Mouse (Mus musculus) gastrocnemius, postnatal 36 days (tissue): ENCODE measurements around the gene Trim47. TPM values are rescaled to one million over a fixed set of nuclear protein-coding genes. Genes with fewer than 3 reads are reported as not detected.

Source experiments
- DNase-seq, 2 experiments: peaks; one replicate each; pipeline ENCODE4 v3.0.0; 2022
- intact Hi-C: fragments of 180-260 bp; cut with DNase I; formaldehyde crosslinking; loops from one replicate; pipeline ENCODE4 v1.15.1; 2025
- total RNA-seq, 2 experiments: library from RNA; stranded (reverse); gene quantifications; 2 replicates each; pipeline ENCODE4 v1.2.3; 2021

The Trim47 gene
- total RNA-seq, 2 experiments from 2014 or later: 9.1 to 9.3 TPM

GRCm38 (mm10) chr11:116072608-116073007, 54.4 kb downstream of the Trim47 start:
- DNase-seq: no peak
- intact Hi-C loops: no loop called here

GRCm38 (mm10) chr11:116071510-116071909, 55.5 kb downstream of the Trim47 start:
- intact Hi-C loops: no loop called here
- DNase-seq: no peak

- DNase-seq: no peak
- intact Hi-C loops: no loop called here
Observed at GRCm38 (mm10) chr11:116065345-116065744, 61.7 kb downstream of the Trim47 start.

- intact Hi-C loops: no loop called here
Observed at GRCm38 (mm10) chr11:116064187-116064867, 62.7 kb downstream of the Trim47 start.

GRCm38 (mm10) chr11:116063562-116063961, 63.4 kb downstream of the Trim47 start:
- DNase-seq: no peak
- intact Hi-C loops: no loop called here

More at GRCm38 (mm10) chr11:116064187-116064867, 62.7 kb downstream of the Trim47 start:
- DNase-seq: no peak

- intact Hi-C loops: no loop called here
- no peak for DNase-seq
Observed at GRCm38 (mm10) chr11:116062521-116062920, 64.5 kb downstream of the Trim47 start.

GRCm38 (mm10) chr11:116061641-116062415, 65.2 kb downstream of the Trim47 start:
- DNase-seq: no peak
- intact Hi-C loops: no loop called here

GRCm38 (mm10) chr11:116060596-116060995, 66.4 kb downstream of the Trim47 start:
- no peak for DNase-seq
- intact Hi-C loops: no loop called here

- intact Hi-C loops: no loop called here
- DNase-seq: no peak
Observed at GRCm38 (mm10) chr11:116059691-116060025, 67.4 kb downstream of the Trim47 start.

GRCm38 (mm10) chr11:116058868-116059690, 67.9 kb downstream of the Trim47 start:
- intact Hi-C loops: no loop called here

GRCm38 (mm10) chr11:116058022-116058614, 68.9 kb downstream of the Trim47 start:
- no peak for DNase-seq
- intact Hi-C loops: no loop called here

More at GRCm38 (mm10) chr11:116058868-116059690, 67.9 kb downstream of the Trim47 start:
- no peak for DNase-seq

GRCm38 (mm10) chr11:116057237-116057881, 69.7 kb downstream of the Trim47 start:
- DNase-seq: no peak
- intact Hi-C loops: no loop called here

- no peak for DNase-seq
- intact Hi-C loops: no loop called here
Observed at GRCm38 (mm10) chr11:116055873-116056272, 71.1 kb downstream of the Trim47 start.

Other genes starting within 250 kb of the Trim47 start
- gene Smim5, start 227.2 kb downstream of the Trim47 start, total RNA-seq: under 1 TPM; 0.46 to 0.84 TPM
- gene Smim6, start 215.2 kb downstream of the Trim47 start, total RNA-seq: not detected
- gene Sap30bp, start 193.9 kb downstream of the Trim47 start, total RNA-seq: 10 to 100 TPM; 11.5 to 11.6 TPM
- 1 to 10 TPM; 4.5 to 6.9 TPM for gene Recql5, start 193.7 kb downstream of the Trim47 start, total RNA-seq
- gene Itgb4, start 152.5 kb downstream of the Trim47 start, total RNA-seq: 1 to 10 TPM; 1.9 to 3.3 TPM
- gene Galk1, start 114.5 kb downstream of the Trim47 start, total RNA-seq: 1 to 10 TPM; 3.0 to 3.8 TPM
- 10 to 100 TPM; 56.1 to 75.3 TPM for gene H3f3b, start 99.2 kb downstream of the Trim47 start, total RNA-seq
- gene Unk, start 96.9 kb downstream of the Trim47 start, total RNA-seq: 1 to 10 TPM; 6.0 to 7.1 TPM
- gene Unc13d, start 49.2 kb downstream of the Trim47 start, total RNA-seq: under 1 TPM; 0.30 to 0.48 TPM
- 10 to 100 TPM; 70.1 to 71.0 TPM for gene Wbp2, start 40.2 kb downstream of the Trim47 start, total RNA-seq
- 1 to 10 TPM; 4.1 to 4.8 TPM for gene Trim65, start 3.9 kb upstream of the Trim47 start, total RNA-seq
- gene Mrpl38, start 11.7 kb upstream of the Trim47 start, total RNA-seq: 10 to 100 TPM; 49.4 to 49.9 TPM
- 1 to 10 TPM; 9.3 to 9.8 TPM for gene Fbf1, start 41.0 kb upstream of the Trim47 start, total RNA-seq
- 10 to 100 TPM; 19.2 to 21.9 TPM for gene Ten1, start 71.6 kb upstream of the Trim47 start, total RNA-seq
- gene Acox1, start 71.8 kb upstream of the Trim47 start, total RNA-seq: 10 to 100 TPM; 62.6 to 80.1 TPM
- under 1 TPM; 0.05 to 0.07 TPM for gene Evpl, start 110.9 kb upstream of the Trim47 start, total RNA-seq
- 10 to 100 TPM; 72.1 to 83.1 TPM for gene Srp68, start 147.0 kb upstream of the Trim47 start, total RNA-seq
- under 1 TPM; 0.12 to 0.31 TPM for gene Galr2, start 153.7 kb upstream of the Trim47 start, total RNA-seq
- gene Exoc7, start 180.0 kb upstream of the Trim47 start, total RNA-seq: 10 to 100 TPM; 85.9 to 94.8 TPM
- gene Foxj1, start 208.2 kb upstream of the Trim47 start, total RNA-seq: not detected